Comparison of ENCODE assay signal across 20 mouse cellular contexts in the genomic region with DNA sequence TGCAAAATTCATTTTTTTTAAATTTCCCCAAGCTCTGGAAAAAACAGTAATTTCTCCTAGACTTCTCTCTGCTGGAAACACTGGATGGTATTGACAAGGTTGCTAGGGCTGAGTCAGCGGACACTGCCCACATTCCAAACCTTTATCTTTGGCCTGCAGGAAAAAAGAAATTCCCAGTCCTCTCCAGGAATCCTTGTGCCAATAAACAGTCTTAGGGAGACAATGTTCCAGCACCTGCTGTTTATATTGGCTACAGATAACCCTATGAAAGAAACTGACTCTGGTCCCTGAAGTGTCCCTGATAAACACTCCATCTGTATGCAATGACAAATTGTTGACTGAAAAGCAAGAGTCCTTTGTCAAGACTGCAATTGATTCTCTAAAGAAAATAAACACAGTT.
A peak's percentile ranks its signal among the peaks of the same experiment; 100 is the strongest.
DNase-seq lines count a peak whose midpoint lies in the region; ATAC-seq and TF ChIP-seq lines count a peak whose summit lies in the region.
"Had no signal": no experiment of that assay in that cellular context is flagged by ENCODE, and none has a peak within 500 bp of the region (broad histone marks: within the 10 kb centered on the region; RNA-seq: fewer than 3 reads in every experiment).

No protein-coding gene starts in this region.

- no peaks in the 10 kb centered on the region for H3K4me1 ChIP-seq in heart, adult 2 months (ENCODE audit: control insufficient read depth, insufficient read depth, low read length)
- H3K4me1 ChIP-seq in heart, embryonic 12.5 days (replicated peaks) = peaks cover 4% of the 10 kb centered on the region; the same call in 1 of the 2 replicates
- H3K4me1 ChIP-seq in kidney, embryonic 15.5 days = no peaks in the 10 kb centered on the region
- H3K4me1 ChIP-seq: limb, embryonic 13.5 days had no signal

- H3K27me3 ChIP-seq in heart, adult 2 months (ENCODE audit: control insufficient read depth, insufficient read depth, low read length) = no peaks in the 10 kb centered on the region
- no peaks in the 10 kb centered on the region for H3K27me3 ChIP-seq in heart, embryonic 12.5 days (replicated peaks)
- no peaks in the 10 kb centered on the region for H3K27me3 ChIP-seq in kidney, embryonic 15.5 days
- H3K27me3 ChIP-seq: embryonic facial prominence, embryonic 12.5 days; limb, embryonic 13.5 days; neural tube, embryonic 13.5 days had no signal

- peak; percentile 27 to 66 for DNase-seq in heart, adult 2 months
- peak; percentile 20 for DNase-seq in brain, adult 2 months (ENCODE audit: low read depth, low spot score)
- DNase-seq in heart, postnatal 36 days = peak; percentile 15 to 36
- peak; percentile 62 for DNase-seq in lung, postnatal 36 days
- DNase-seq in right cerebral cortex, adult 18-20 months = no peak
- DNase-seq: adrenal gland, postnatal 25 days; cerebellum, adult 8-10 months; kidney, postnatal 25 days; thymus, postnatal 25 days had no signal

- TF ChIP-seq CTCF in heart, adult 2 months (IDR thresholded peaks at IDR 0.05) = no peak

- no peak overlapping the region for H3K4me2 ChIP-seq in heart, embryonic 12.5 days
- H3K4me2 ChIP-seq in kidney, embryonic 15.5 days = no peak overlapping the region
- H3K4me2 ChIP-seq: embryonic facial prominence, embryonic 12.5 days; limb, embryonic 13.5 days; midbrain, embryonic 11.5 days; neural tube, embryonic 13.5 days had no signal

- no peaks in the 10 kb centered on the region for H3K36me3 ChIP-seq in heart, adult 2 months (ENCODE audit: control insufficient read depth, insufficient read depth, low read length)
- no peaks in the 10 kb centered on the region for H3K36me3 ChIP-seq in heart, embryonic 12.5 days
- no peaks in the 10 kb centered on the region for H3K36me3 ChIP-seq in kidney, embryonic 15.5 days
- H3K36me3 ChIP-seq: embryonic facial prominence, embryonic 12.5 days; limb, embryonic 13.5 days; neural tube, embryonic 13.5 days had no signal

- H3K4me3 ChIP-seq in heart, adult 2 months = no peak overlapping the region
- no peak overlapping the region for H3K4me3 ChIP-seq in heart, embryonic 12.5 days
- H3K4me3 ChIP-seq in kidney, embryonic 15.5 days (replicated peaks) = no peak overlapping the region
- H3K4me3 ChIP-seq: embryonic facial prominence, embryonic 12.5 days; limb, embryonic 13.5 days; neural tube, embryonic 13.5 days had no signal

- 12% methylated on average over 1 of the region's 1 CpGs for WGBS in heart, adult 2 months
- 17% methylated on average over 1 of the region's 1 CpGs for WGBS in heart, embryonic 12.5 days
- 76% methylated on average over 1 of the region's 1 CpGs for WGBS in kidney, embryonic 15.5 days

- TF ChIP-seq POLR2A in heart, adult 2 months (IDR thresholded peaks at IDR 0.05; ENCODE audit: insufficient read depth, low read depth, low read length) = no peak

- TF ChIP-seq EP300 in heart, adult 2 months (IDR thresholded peaks at IDR 0.05; ENCODE audit: insufficient read depth, low read depth, low read length) = 0 out of 2 replicates have a peak, but pooled peaks have one; percentile 20

- H3K9ac ChIP-seq in heart, adult 2 months (ENCODE audit: low read depth, low read length) = no peak overlapping the region
- no peak overlapping the region for H3K9ac ChIP-seq in heart, embryonic 12.5 days
- no peak overlapping the region for H3K9ac ChIP-seq in kidney, embryonic 15.5 days
- H3K9ac ChIP-seq: embryonic facial prominence, embryonic 12.5 days; limb, embryonic 13.5 days; neural tube, embryonic 13.5 days had no signal

- no peaks in the 10 kb centered on the region for H3K79me2 ChIP-seq in heart, adult 2 months (replicated peaks; ENCODE audit: control insufficient read depth, insufficient read depth, low read length)

- H3K9me3 ChIP-seq in heart, embryonic 12.5 days (replicated peaks) = no peaks in the 10 kb centered on the region
- H3K9me3 ChIP-seq in kidney, embryonic 15.5 days (replicated peaks) = no peaks in the 10 kb centered on the region
- H3K9me3 ChIP-seq: embryonic facial prominence, embryonic 12.5 days; limb, embryonic 13.5 days; neural tube, embryonic 13.5 days had no signal

- no peak for ATAC-seq in heart, embryonic 12.5 days (ENCODE audit: insufficient number of reproducible peaks, low FRiP score)
- no peak for ATAC-seq in kidney, embryonic 15.5 days (replicated peaks; ENCODE audit: low FRiP score)
- ATAC-seq: activated CD4-positive, CD25-positive, alpha-beta regulatory T cell, adult 4 months; forebrain, embryonic 16.5 days; hindbrain, embryonic 16.5 days; intestine, postnatal 0 days had no signal

- H3K27ac ChIP-seq in heart, adult 2 months = no peak overlapping the region
- H3K27ac ChIP-seq in heart, embryonic 12.5 days (ENCODE audit: poor library complexity, severe bottlenecking) = no peak overlapping the region
- H3K27ac ChIP-seq in kidney, embryonic 15.5 days = no peak overlapping the region
- H3K27ac ChIP-seq: embryonic facial prominence, embryonic 12.5 days; limb, embryonic 13.5 days; macrophage; neural tube, embryonic 13.5 days had no signal

- intact Hi-C loops in heart, adult 2 months (cut with DNase I) = no loop called here
- intact Hi-C loops in heart, postnatal 36 days (cut with DNase I) = no loop called here
